Mouse (Mus musculus) forebrain, embryonic 14.5 days (tissue): ENCODE data around the gene Mgl2. TPM values are rescaled to one million over a fixed set of nuclear protein-coding genes. Genes with fewer than 3 reads are reported as not detected.

ENCODE experiments used
- ATAC-seq: fragments of 200-750 bp; cut with Nextera tagmentation; 2 replicates; pipeline ENCODE4 v1.8.0; 2017; ENCODE audit warnings: mild to moderate bottlenecking, moderate library complexity
- DNase-seq: peaks from one replicate; pipeline ENCODE4 v3.0.0-alpha.2; 2015; ENCODE audit warnings: low spot score
- H3K27ac ChIP-seq: fragments of 300-500 bp; sonication (generic); 2 replicates; pipeline ENCODE4 v1.5.1; 2014; ENCODE audit warnings: low read depth, mild to moderate bottlenecking, control low read depth, low read length, moderate library complexity
- H3K27me3 ChIP-seq: fragments of 300-500 bp; sonication (generic); replicated peaks from 2 replicates; pipeline ENCODE4 v1.6.1; 2014; ENCODE audit warnings: low read length, control low read depth, mixed read lengths; ENCODE audit not compliant: control insufficient read depth, insufficient read depth
- H3K36me3 ChIP-seq: fragments of 300-500 bp; sonication (generic); 2 replicates; pipeline ENCODE4 v1.6.1; 2014; ENCODE audit warnings: low read length, control low read depth; ENCODE audit not compliant: control insufficient read depth, insufficient read depth
- H3K4me1 ChIP-seq: fragments of 300-500 bp; sonication (generic); 2 replicates; pipeline ENCODE4 v1.6.1; 2014; ENCODE audit warnings: antibody characterized with exemption, low read length, control low read depth; ENCODE audit not compliant: control insufficient read depth, insufficient read depth
- H3K4me2 ChIP-seq: fragments of 300-500 bp; sonication (generic); 2 replicates; pipeline ENCODE4 v1.6.1; 2014; ENCODE audit warnings: mild to moderate bottlenecking, control low read depth, low read length
- H3K4me3 ChIP-seq: fragments of 300-500 bp; sonication (generic); 2 replicates; pipeline ENCODE4 v1.5.1; 2014; ENCODE audit warnings: low read depth, low read length, control low read depth
- H3K9ac ChIP-seq: fragments of 300-500 bp; sonication (generic); 2 replicates; pipeline ENCODE4 v1.6.1; 2014; ENCODE audit warnings: mild to moderate bottlenecking, low read length, control low read depth, moderate library complexity
- H3K9me3 ChIP-seq: fragments of 300-500 bp; sonication (generic); replicated peaks from 2 replicates; pipeline ENCODE4 v1.6.1; 2016; ENCODE audit warnings: low read length, control low read depth, mixed read lengths; ENCODE audit not compliant: control insufficient read depth
- WGBS: fragments of 180-500 bp; shearing (Covaris S2); extraction: QIAGEN DNeasy Blood & Tissue Kit; methylation state at CpG from one replicate; pipeline ENCODE4 v1.1.7; 2014; 5-methylcytosine and 5-hydroxymethylcytosine counted together
- polyA plus RNA-seq: library from polyadenylated mRNA; unstranded; fragments of >200 nt; fragmentation: Nextera tagmentation; extraction: Ambion mirVana; gene quantifications from 2 replicates; pipeline ENCODE4 v1.2.1, GENCODE M21; 2014

Mgl2 gene
- polyA plus RNA-seq, result 0.72 and 1.1 TPM in 2 replicates

DNA sequence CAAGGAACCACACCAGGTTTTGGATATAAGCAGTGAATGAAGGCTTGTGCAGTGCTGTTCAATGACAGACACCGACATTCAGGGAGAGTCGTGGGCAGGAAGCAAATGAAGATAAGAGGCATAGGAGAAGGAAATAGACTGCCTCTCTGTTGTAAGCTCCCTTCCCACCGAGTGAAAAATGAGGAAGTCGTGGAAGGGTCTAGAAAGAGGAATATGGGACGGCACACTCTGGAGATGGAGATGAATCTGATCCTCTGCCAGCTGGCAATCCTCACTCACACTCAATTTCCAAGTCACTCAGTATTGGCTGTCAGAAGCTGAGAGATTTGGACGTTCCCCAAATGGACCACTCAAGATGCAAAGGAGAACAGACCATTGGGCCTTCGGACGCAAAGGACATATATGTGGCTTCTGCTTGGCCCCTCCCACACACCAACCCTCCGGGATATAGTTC is at the start of gene Mgl2:
Mgl2 (plus strand) TSS at position 404 of the 454 bp plus-strand sequence.
- no peak within 1 kb of the TSS for H3K4me2 ChIP-seq
- DNase-seq, result no peak
- H3K9me3 ChIP-seq, result no peaks in the 10 kb centered on the region
- no peak within 1 kb of the TSS for H3K4me3 ChIP-seq
- H3K27ac ChIP-seq, result no peak within 1 kb of the TSS
- WGBS, result 83% methylated on average over 9 of the region's 9 CpGs
- H3K4me1 ChIP-seq, result no peaks in the 10 kb centered on the region
- no peak within 1 kb of the TSS for H3K9ac ChIP-seq
- no peak for ATAC-seq
- H3K36me3 ChIP-seq, result no peaks in the 10 kb centered on the region
- no peaks in the 10 kb centered on the region for H3K27me3 ChIP-seq

DNA sequence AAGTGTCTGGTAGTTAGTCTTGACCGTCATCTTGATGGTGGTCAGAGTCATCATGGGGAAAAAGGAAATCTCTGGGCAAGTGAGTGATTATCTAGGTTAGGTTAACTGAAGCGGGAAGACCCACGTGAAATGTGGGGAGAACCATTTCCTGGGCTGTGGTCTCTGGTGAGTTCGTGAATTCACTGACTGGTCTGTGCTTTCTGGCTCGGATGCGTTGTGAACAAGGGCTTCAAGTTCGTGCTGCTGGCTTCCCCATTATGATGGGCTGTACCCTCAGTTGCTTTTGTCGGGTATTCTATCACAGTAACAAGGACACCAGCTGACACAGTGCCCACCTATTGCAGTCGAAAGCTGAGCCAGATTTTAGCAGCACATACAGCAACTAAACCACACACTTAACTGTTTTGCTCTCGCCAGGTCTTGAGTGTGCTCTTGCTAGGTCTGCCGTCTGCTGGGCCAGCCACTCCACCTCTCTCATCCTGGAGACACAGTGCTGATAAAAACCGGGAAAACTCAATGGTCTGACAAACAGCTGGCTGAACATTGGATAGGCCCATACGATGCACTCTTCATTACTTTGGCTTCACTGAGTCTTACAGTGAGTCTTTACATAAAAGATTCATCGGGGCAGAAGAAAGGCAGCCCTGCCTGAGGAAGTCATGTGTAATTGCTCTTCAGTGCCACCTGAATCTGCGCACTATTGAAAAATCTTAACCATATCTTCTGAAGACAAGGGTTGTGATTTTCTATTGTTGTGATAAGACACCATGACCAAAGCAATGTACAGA is 49.1 kb upstream of the Mgl2 start:
- H3K4me2 ChIP-seq, result no peak overlapping the region
- H3K36me3 ChIP-seq, result no peaks in the 10 kb centered on the region
- no peaks in the 10 kb centered on the region for H3K4me1 ChIP-seq
- no peak overlapping the region for H3K4me3 ChIP-seq
- no peak overlapping the region for H3K27ac ChIP-seq
- H3K27me3 ChIP-seq, result no peaks in the 10 kb centered on the region
- WGBS, result 73% methylated on average over 15 of the region's 15 CpGs
- DNase-seq (no peak), ATAC-seq (no peak)
- no peaks in the 10 kb centered on the region for H3K9me3 ChIP-seq
- H3K9ac ChIP-seq, result no peak overlapping the region

DNA sequence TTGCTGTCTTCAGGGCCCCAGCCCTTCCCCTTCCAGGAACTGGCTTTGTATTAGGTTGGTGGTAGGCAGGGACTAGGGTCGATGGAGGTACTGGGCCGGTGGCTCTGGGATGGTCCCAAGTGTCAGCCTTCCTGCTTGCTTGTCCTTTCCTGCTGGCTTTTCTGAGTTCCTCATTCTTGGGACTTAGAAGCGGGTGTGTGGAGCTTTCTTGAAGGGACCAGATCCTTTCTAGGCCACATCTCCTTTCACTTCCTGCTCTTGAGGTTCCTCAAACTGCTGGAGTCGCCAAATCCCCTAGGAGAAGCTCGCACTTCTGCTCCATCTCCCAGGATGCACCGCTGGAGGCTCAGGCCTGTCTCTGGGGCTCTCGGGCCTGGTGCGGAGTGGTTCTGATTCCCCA is 45.6 kb upstream of the Mgl2 start:
- Histone ChIP-seq H3K27ac (no peak overlapping the region), H3K4me1 (no peaks in the 10 kb centered on the region), H3K27me3 (no peaks in the 10 kb centered on the region), H3K4me2 (no peak overlapping the region), H3K9me3 (no peaks in the 10 kb centered on the region), H3K4me3 (no peak overlapping the region), H3K9ac (no peak overlapping the region), H3K36me3 (no peaks in the 10 kb centered on the region)
- no peak for DNase-seq
- no peak for ATAC-seq
- whole genome bisulfite sequencing, result 83% methylated on average over 8 of the region's 8 CpGs

DNA sequence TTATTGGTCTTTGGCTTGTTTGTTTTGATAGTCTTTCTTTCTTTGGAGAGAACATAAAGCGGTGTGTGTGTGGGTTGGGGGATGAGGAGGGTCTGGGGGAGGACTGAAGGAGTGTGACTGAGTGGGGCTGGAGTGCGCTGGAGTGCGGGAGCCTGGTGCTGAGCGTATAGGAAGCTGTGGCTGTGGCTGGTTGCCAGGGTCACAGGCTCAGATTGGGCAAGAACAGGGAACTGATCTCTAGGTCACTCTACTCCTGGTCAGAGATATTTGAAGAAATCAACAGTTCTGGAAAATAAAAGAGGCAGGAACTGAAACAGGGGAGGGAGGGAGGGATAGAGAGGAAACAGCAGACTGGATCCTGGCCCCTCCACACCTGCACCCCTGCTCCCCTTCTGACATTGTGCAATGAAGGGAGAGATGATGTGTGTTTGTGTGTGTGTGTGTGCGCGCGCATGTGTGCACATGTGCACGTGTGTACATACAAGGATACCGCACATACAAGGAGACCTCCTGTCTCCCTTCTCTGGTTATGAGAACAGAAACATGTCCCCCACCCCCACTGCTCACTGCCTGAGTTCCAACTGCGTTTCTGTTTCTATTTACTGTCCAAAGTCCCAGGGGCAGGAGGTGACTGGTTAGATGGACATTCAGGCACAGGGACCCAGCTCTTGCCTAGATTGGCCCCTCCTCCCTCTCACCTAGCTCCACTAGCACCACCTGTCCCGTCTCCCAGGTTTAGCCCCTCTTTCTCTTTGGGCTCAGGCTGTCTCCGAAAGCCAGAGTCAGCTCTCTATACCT is 37.9 kb upstream of the Mgl2 start, which contains the start of gene Asgr2:
Asgr2 (plus strand) TSS at position 659 of the 798 bp plus-strand sequence.
- Histone ChIP-seq H3K9me3 (no peaks in the 10 kb centered on the region), H3K4me1 (no peaks in the 10 kb centered on the region), H3K4me3 (no peak within 1 kb of the TSS), H3K27me3 (no peaks in the 10 kb centered on the region), H3K4me2 (no peak within 1 kb of the TSS), H3K27ac (no peak within 1 kb of the TSS), H3K9ac (no peak within 1 kb of the TSS), H3K36me3 (no peaks in the 10 kb centered on the region)
- ATAC-seq (no peak), DNase-seq (no peak)
- 81% methylated on average over 12 of the region's 12 CpGs for WGBS

DNA sequence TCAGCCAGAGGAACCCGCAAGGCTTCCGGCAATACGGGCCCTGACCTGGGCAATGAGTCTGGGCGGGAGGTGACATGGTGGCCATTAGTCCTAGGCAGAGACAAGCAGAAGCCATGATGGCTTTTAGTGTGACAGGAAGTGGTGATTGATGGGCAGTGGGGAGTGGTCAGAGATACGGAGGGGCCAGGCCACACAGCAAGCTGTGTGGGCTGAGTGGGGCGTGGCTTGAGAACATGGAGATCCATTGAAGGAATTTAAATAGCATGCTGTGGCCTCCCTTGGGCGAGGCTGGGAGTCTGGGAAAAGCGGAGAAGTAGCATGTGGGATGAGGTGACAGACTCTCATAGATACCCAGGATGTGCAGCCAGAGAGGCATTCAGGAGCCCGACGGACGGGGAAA is 32.7 kb upstream of the Mgl2 start:
- H3K9ac ChIP-seq, result no peak overlapping the region
- no peak overlapping the region for H3K4me3 ChIP-seq
- ATAC-seq (no peak), DNase-seq (no peak)
- H3K27me3 ChIP-seq, result no peaks in the 10 kb centered on the region
- no peak overlapping the region for H3K4me2 ChIP-seq
- no peaks in the 10 kb centered on the region for H3K9me3 ChIP-seq
- H3K36me3 ChIP-seq, result no peaks in the 10 kb centered on the region
- no peak overlapping the region for H3K27ac ChIP-seq
- H3K4me1 ChIP-seq, result no peaks in the 10 kb centered on the region
- 84% methylated on average over 11 of the region's 11 CpGs for WGBS

DNA sequence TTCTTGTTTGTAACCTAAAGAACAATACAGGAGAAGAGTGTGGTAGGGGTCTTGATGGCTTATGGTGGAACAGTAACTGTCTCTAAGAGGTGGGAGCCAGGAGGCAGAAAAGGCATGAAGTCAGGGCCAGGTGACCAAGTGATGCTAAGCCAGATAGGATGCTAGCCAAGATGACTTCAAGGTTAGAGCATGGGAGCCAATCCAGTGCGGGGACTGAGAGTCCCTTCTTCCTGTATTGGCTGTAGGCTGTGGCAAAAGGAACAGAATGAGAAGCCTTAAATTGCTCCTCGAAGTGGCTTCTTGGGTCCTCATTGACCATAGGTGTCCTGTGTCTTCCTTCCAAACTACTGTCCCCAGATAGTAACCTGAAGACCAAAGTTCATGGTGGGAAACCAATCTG is 31.0 kb upstream of the Mgl2 start:
- no peaks in the 10 kb centered on the region for H3K4me1 ChIP-seq
- no peak overlapping the region for H3K9ac ChIP-seq
- ATAC-seq (no peak), DNase-seq (no peak)
- no peak overlapping the region for H3K27ac ChIP-seq
- no peaks in the 10 kb centered on the region for H3K9me3 ChIP-seq
- H3K4me2 ChIP-seq, result no peak overlapping the region
- 81% methylated on average over 2 of the region's 2 CpGs for WGBS
- H3K4me3 ChIP-seq, result no peak overlapping the region
- no peaks in the 10 kb centered on the region for H3K27me3 ChIP-seq
- H3K36me3 ChIP-seq, result no peaks in the 10 kb centered on the region

DNA sequence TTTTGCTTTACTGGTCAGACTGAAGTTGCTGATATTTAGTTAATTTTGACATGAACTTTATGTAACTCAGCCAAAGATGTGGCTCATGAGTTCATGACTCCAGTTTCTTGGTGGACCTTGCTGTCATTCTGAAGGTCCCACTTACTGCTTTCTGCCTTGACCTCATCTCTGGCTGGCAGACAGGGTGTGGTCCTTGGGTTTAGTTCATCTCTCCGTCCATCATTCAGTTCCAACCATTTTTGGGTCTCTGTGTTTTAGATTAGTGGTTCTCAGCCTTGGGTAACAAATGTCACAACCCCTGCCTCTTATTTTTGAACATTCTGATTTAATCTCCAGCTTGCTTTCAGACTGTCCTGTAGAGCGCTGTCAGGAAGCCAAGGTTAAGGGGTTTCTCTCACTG is 30.3 kb upstream of the Mgl2 start:
- Histone ChIP-seq H3K9me3 (no peaks in the 10 kb centered on the region), H3K27me3 (no peaks in the 10 kb centered on the region), H3K27ac (no peak overlapping the region), H3K4me2 (no peak overlapping the region), H3K9ac (no peak overlapping the region), H3K36me3 (no peaks in the 10 kb centered on the region), H3K4me3 (no peak overlapping the region), H3K4me1 (no peaks in the 10 kb centered on the region)
- no peak for DNase-seq
- ATAC-seq, result no peak
- 84% methylated on average over 2 of the region's 2 CpGs for WGBS

DNA sequence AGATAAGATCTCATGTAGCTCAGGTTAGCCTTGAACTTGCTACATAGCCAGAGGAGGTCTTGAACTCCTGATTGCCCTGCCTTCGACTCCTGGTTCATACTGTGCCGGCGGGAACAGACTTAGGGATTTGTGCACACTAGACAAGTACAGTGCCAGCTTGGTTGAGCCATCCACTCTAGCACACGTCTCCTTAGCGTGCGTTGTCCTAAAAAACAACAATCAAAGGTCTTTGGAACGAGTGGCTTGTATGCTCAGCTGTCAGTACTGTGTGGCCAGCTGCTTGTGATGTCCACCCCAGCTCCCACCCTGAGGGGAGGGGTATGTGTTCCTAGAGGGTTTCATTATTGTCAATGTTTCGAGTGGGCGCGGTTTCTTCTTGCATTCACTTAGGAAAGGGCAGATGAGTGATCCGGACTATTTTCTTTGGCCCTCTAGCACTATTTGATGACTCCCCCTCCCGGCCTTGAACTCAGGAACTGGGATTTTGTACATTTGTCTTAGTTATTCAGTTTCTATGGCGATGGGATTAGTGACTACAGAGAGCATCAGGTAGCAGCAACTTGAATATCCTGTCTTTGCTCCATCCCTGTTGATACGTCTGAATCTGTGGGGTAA is 26.3 kb upstream of the Mgl2 start:
- no peak overlapping the region for H3K4me3 ChIP-seq
- H3K27ac ChIP-seq, result no peak overlapping the region
- DNase-seq (no peak), ATAC-seq (no peak)
- no peaks in the 10 kb centered on the region for H3K36me3 ChIP-seq
- 83% methylated on average over 14 of the region's 14 CpGs for WGBS
- no peaks in the 10 kb centered on the region for H3K4me1 ChIP-seq
- H3K4me2 ChIP-seq, result no peak overlapping the region
- H3K9me3 ChIP-seq, result no peaks in the 10 kb centered on the region
- no peaks in the 10 kb centered on the region for H3K27me3 ChIP-seq
- no peak overlapping the region for H3K9ac ChIP-seq
